Mouse (Mus musculus) midbrain, embryonic 12.5 days (tissue): ENCODE results near the gene Clybl. TPM values are rescaled to one million over a fixed set of nuclear protein-coding genes. Genes with fewer than 3 reads are reported as not detected.

Source experiments
- ATAC-seq: fragments of 200-750 bp; cut with Nextera tagmentation; 2 replicates; pipeline ENCODE4 v1.8.0; 2017; ENCODE audit warnings: low read depth, moderate TSS enrichment, moderate library complexity; ENCODE audit not compliant: low FRiP score
- H3K27ac ChIP-seq: fragments of 300-500 bp; sonication (generic); replicated peaks from 2 replicates; pipeline ENCODE4 v1.5.1; 2016; ENCODE audit warnings: mild to moderate bottlenecking
- H3K27me3 ChIP-seq: fragments of 300-500 bp; sonication (generic); 2 replicates; pipeline ENCODE4 v1.6.1; 2016; ENCODE audit warnings: mild to moderate bottlenecking
- H3K36me3 ChIP-seq: fragments of 300-500 bp; sonication (generic); 2 replicates; pipeline ENCODE4 v1.6.1; 2016
- H3K4me1 ChIP-seq: fragments of 300-500 bp; sonication (generic); 2 replicates; pipeline ENCODE4 v1.6.1; 2016
- H3K4me2 ChIP-seq: fragments of 300-500 bp; sonication (generic); replicated peaks from 2 replicates; pipeline ENCODE4 v1.6.1; 2016; ENCODE audit warnings: mild to moderate bottlenecking, moderate library complexity
- H3K4me3 ChIP-seq: fragments of 300-500 bp; sonication (generic); 2 replicates; pipeline ENCODE4 v1.5.1; 2016; ENCODE audit warnings: mild to moderate bottlenecking
- H3K9ac ChIP-seq: fragments of 300-500 bp; sonication (generic); replicated peaks from 2 replicates; pipeline ENCODE4 v1.6.1; 2016; ENCODE audit warnings: mild to moderate bottlenecking, moderate library complexity
- H3K9me3 ChIP-seq: fragments of 300-500 bp; sonication (generic); 2 replicates; pipeline ENCODE4 v1.6.1; 2016; ENCODE audit warnings: mild to moderate bottlenecking
- WGBS: fragments of 180-500 bp; shearing (Covaris S2); methylation state at CpG from one replicate; pipeline ENCODE4 v1.1.7; 2016; 5-methylcytosine and 5-hydroxymethylcytosine counted together
- polyA plus RNA-seq: library from polyadenylated mRNA; unstranded; fragments of >200 nt; fragmentation: Nextera tagmentation; extraction: Ambion mirVana; gene quantifications from 2 replicates; pipeline ENCODE4 v1.2.1, GENCODE M21; 2016

Gene Clybl
- polyA plus RNA-seq, 1 experiment from 2014 or later, result 19.4 TPM

GRCm38 (mm10) chr14:122322136-122322535 lies 140.6 kb downstream of the Clybl start:
- Histone ChIP-seq H3K27me3 (peaks cover 7% of the 10 kb centered on the region; the same call in 1 of the 2 replicates), H3K36me3 (no peaks in the 10 kb centered on the region), H3K4me2 (no peak overlapping the region), H3K4me3 (no peak overlapping the region), H3K4me1 (peaks cover 4% of the 10 kb centered on the region), H3K9ac (no peak overlapping the region), H3K9me3 (no peaks in the 10 kb centered on the region), H3K27ac (no peak overlapping the region)
- ATAC-seq, result no peak
- WGBS, result 34% methylated on average over 5 of the region's 5 CpGs

DNA sequence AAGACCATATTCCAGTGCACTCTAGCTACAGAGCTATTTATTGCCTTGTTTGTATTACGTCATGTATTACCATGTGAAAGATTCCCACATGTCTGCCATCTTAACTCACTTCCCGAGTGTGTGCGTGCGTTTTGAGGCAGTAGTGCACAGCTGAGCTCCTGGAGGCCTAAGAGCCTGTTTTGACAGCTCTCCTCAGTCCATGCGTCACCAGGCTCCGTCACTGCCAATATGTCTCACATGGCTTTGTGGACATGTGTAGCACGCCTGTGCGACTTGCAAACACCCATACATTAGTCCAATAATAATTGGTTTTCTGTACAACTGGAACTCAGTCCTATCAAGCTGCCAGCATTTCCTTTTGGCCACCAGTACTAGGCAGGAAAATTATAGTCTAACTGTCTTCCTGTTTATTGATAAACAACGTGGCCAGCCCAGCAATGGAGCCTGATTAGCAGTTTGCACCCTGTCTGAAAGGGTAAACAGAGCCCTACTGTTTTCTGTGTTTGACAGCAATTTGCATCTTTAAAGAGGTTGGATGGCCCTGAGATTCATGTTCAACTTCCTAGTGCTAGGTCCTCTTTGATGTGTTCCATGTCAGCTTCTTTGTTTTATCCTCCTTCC lies 142.4 kb downstream of the Clybl start:
- peaks cover 17% of the 10 kb centered on the region; the same call in 1 of the 2 replicates for H3K27me3 ChIP-seq
- H3K9ac ChIP-seq, result no peak overlapping the region
- no peak overlapping the region for H3K27ac ChIP-seq
- no peaks in the 10 kb centered on the region for H3K9me3 ChIP-seq
- 79% methylated on average over 9 of the region's 9 CpGs for WGBS
- H3K36me3 ChIP-seq, result no peaks in the 10 kb centered on the region
- H3K4me3 ChIP-seq, result no peak overlapping the region
- H3K4me1 ChIP-seq, result peaks cover 4% of the 10 kb centered on the region
- H3K4me2 ChIP-seq, result no peak overlapping the region
- ATAC-seq, result no peak

DNA sequence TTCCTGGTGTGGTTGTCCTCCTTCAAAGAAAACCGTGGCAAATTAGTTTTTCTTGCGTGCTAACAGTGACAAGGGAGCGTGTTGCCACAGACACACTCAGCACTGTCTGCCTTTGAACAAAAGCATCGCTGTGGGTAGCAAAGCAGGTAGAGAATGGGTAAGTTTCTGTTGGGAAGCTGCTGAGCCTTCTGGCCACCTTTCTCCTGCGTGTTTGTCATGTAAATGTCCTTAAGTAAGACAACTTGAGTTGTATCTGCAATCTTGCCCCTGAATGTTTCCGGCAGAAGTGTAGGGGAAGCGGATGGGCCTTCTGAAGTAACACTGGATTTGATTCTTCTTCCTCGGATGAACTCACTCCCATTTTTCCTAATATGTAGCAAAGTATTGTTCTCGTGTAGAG lies 148.6 kb downstream of the Clybl start:
- Histone ChIP-seq H3K27ac (no peak overlapping the region), H3K9me3 (no peaks in the 10 kb centered on the region), H3K27me3 (peaks cover 16% of the 10 kb centered on the region; the same call in 1 of the 2 replicates)

DNA sequence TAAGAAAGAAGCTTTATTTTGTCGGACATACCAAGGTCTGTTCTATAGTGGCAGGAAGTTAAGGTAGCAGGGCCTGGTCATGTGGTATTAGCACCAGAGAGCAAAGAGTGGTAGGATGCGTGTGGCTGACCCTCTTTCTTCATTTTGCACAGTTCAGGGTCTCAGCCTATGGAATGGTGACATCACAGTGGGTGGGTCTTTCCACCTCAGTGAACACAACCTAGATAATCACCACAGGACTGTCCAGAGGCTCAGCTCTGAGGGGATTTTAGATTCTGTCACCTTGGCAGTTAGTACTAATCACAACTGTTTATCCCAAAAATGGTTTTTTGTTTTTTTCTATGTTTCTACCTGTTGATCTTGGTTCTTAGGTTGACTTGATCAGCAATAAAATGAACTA lies 149.2 kb downstream of the Clybl start:
- Histone ChIP-seq H3K4me2 (no peak overlapping the region), H3K9ac (no peak overlapping the region), H3K36me3 (no peaks in the 10 kb centered on the region), H3K27ac (no peak overlapping the region), H3K9me3 (no peaks in the 10 kb centered on the region), H3K27me3 (peaks cover 16% of the 10 kb centered on the region; the same call in 1 of the 2 replicates), H3K4me3 (no peak overlapping the region), H3K4me1 (no peaks in the 10 kb centered on the region)
- WGBS, result 68% methylated on average over 2 of the region's 2 CpGs
- no peak for ATAC-seq

More for the DNA sequence above, 148.6 kb downstream of the Clybl start:
- 69% methylated on average over 9 of the region's 9 CpGs for WGBS
- Histone ChIP-seq H3K4me1 (no peaks in the 10 kb centered on the region; the same call in 1 of the 2 replicates), H3K36me3 (no peaks in the 10 kb centered on the region), H3K9ac (no peak overlapping the region), H3K4me3 (no peak overlapping the region), H3K4me2 (no peak overlapping the region)
- no peak for ATAC-seq

- no peak for ATAC-seq
These were observed 150.3 kb downstream of the Clybl start for GRCm38 (mm10) chr14:122331635-122332460.

GRCm38 (mm10) chr14:122336957-122337356 lies 155.5 kb downstream of the Clybl start:
- no peaks in the 10 kb centered on the region for H3K27me3 ChIP-seq
- H3K4me3 ChIP-seq, result no peak overlapping the region
- H3K4me1 ChIP-seq, result no peaks in the 10 kb centered on the region
- no peaks in the 10 kb centered on the region for H3K9me3 ChIP-seq
- ATAC-seq, result no peak
- 69% methylated on average over 4 of the region's 4 CpGs for WGBS
- no peak overlapping the region for H3K9ac ChIP-seq
- no peaks in the 10 kb centered on the region for H3K36me3 ChIP-seq
- H3K27ac ChIP-seq, result no peak overlapping the region
- no peak overlapping the region for H3K4me2 ChIP-seq

More at GRCm38 (mm10) chr14:122331635-122332460, 150.3 kb downstream of the Clybl start:
- H3K4me2 ChIP-seq, result no peak overlapping the region
- no peaks in the 10 kb centered on the region for H3K36me3 ChIP-seq
- no peak overlapping the region for H3K27ac ChIP-seq
- no peaks in the 10 kb centered on the region for H3K4me1 ChIP-seq
- no peaks in the 10 kb centered on the region for H3K9me3 ChIP-seq
- no peak overlapping the region for H3K9ac ChIP-seq
- WGBS, result 60% methylated on average over 14 of the region's 14 CpGs
- H3K27me3 ChIP-seq, result peaks cover 16% of the 10 kb centered on the region; the same call in 1 of the 2 replicates
- H3K4me3 ChIP-seq, result no peak overlapping the region

GRCm38 (mm10) chr14:122338784-122339183 lies 157.3 kb downstream of the Clybl start:
- Histone ChIP-seq H3K27ac (no peak overlapping the region), H3K9ac (no peak overlapping the region), H3K4me2 (no peak overlapping the region), H3K27me3 (no peaks in the 10 kb centered on the region), H3K4me1 (no peaks in the 10 kb centered on the region), H3K4me3 (no peak overlapping the region), H3K9me3 (no peaks in the 10 kb centered on the region), H3K36me3 (no peaks in the 10 kb centered on the region)
- 79% methylated on average over 4 of the region's 4 CpGs for WGBS
- ATAC-seq, result no peak

- ATAC-seq, result no peak
- Histone ChIP-seq H3K4me3 (no peak overlapping the region), H3K36me3 (no peaks in the 10 kb centered on the region), H3K4me1 (peaks cover 12% of the 10 kb centered on the region; the same call in 1 of the 2 replicates), H3K4me2 (no peak overlapping the region), H3K27ac (no peak overlapping the region), H3K27me3 (0 out of 2 replicates have a peak, but pooled peaks cover 2% of the 10 kb centered on the region), H3K9ac (no peak overlapping the region), H3K9me3 (no peaks in the 10 kb centered on the region)
- WGBS, result 90% methylated on average over 5 of the region's 5 CpGs
These were observed 158.6 kb downstream of the Clybl start for GRCm38 (mm10) chr14:122340141-122340540.

- Histone ChIP-seq H3K27me3 (0 out of 2 replicates have a peak, but pooled peaks cover 8% of the 10 kb centered on the region), H3K4me1 (peaks cover 14% of the 10 kb centered on the region; the same call in 1 of the 2 replicates), H3K9ac (no peak overlapping the region), H3K4me2 (no peak overlapping the region), H3K9me3 (no peaks in the 10 kb centered on the region), H3K4me3 (no peak overlapping the region), H3K36me3 (no peaks in the 10 kb centered on the region), H3K27ac (no peak overlapping the region)
- ATAC-seq, result no peak
- WGBS, result 48% methylated on average over 6 of the region's 6 CpGs
These were observed 160.3 kb downstream of the Clybl start for GRCm38 (mm10) chr14:122341591-122342360.

- Histone ChIP-seq H3K36me3 (no peaks in the 10 kb centered on the region), H3K9me3 (no peaks in the 10 kb centered on the region), H3K4me3 (no peak overlapping the region), H3K4me1 (peaks cover 14% of the 10 kb centered on the region; the same call in 1 of the 2 replicates), H3K27ac (no peak overlapping the region), H3K4me2 (no peak overlapping the region), H3K27me3 (0 out of 2 replicates have a peak, but pooled peaks cover 8% of the 10 kb centered on the region), H3K9ac (no peak overlapping the region)
- 68% methylated on average over 18 of the region's 18 CpGs for WGBS
- peak; percentile 66; the same call in 1 of the 2 replicates for ATAC-seq
These were observed 163.0 kb downstream of the Clybl start for GRCm38 (mm10) chr14:122344272-122345224.

DNA sequence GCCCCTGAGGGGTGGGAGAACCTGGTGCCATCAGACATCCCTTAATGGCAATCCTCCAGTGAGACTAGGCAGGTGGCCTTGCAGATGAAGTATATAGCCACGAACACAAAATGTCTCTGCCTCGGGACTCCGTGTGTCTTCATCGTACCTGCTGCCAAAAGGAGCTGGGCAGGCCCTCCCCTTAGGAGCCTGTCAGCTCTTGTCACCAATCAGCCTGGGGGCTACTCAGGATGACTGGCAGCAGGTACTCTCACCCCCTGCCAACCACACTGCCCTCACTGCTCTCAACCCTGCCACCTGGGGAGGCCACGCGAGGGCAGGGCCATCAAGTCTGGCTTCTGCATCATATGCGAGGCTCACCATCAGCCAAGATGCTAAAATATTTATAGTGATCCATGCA lies 166.6 kb downstream of the Clybl start:
- Histone ChIP-seq H3K4me2 (no peak overlapping the region), H3K4me3 (no peak overlapping the region), H3K9ac (no peak overlapping the region), H3K27me3 (0 out of 2 replicates have a peak, but pooled peaks cover 8% of the 10 kb centered on the region), H3K36me3 (no peaks in the 10 kb centered on the region), H3K9me3 (no peaks in the 10 kb centered on the region), H3K4me1 (peaks cover 14% of the 10 kb centered on the region; the same call in 1 of the 2 replicates), H3K27ac (no peak overlapping the region)
- no peak for ATAC-seq
- 88% methylated on average over 7 of the region's 7 CpGs for WGBS
